Comparison of ENCODE assay signal across 16 mouse cellular contexts in genomic region chr10:115169410-115169809, GRCm38 (mm10). TPM values are rescaled to one million over a fixed set of nuclear protein-coding genes. Genes with fewer than 3 reads are reported as not detected.
DNase-seq lines count a peak whose midpoint lies in the region; ATAC-seq and TF ChIP-seq lines count a peak whose summit lies in the region.
"Had no signal": no experiment of that assay in that cellular context is flagged by ENCODE, and none has a peak within 500 bp of the region (broad histone marks: within the 10 kb centered on the region; RNA-seq: fewer than 3 reads in every experiment).

No protein-coding gene starts in this region.

- peak; percentile 78 for DNase-seq in midbrain, embryonic 11.5 days (ENCODE audit: low spot score, missing footprints)
- no peak for DNase-seq in midbrain, embryonic 10.5 days (ENCODE audit: low spot score)
- DNase-seq in gastrocnemius, adult 2 months: no peak
- no peak for DNase-seq in heart, postnatal 14 days
- DNase-seq in cerebellum, adult 18-20 months: no peak
- DNase-seq: cerebellum, adult 9-10 months; kidney, postnatal 14 days; layer of hippocampus, postnatal 36 days; lung, postnatal 36 days; thymus, postnatal 14 days had no signal

- H3K4me2 ChIP-seq in midbrain, embryonic 11.5 days: no peak overlapping the region
- H3K4me2 ChIP-seq in hindbrain, embryonic 12.5 days (replicated peaks): no peak overlapping the region
- H3K4me2 ChIP-seq in midbrain, embryonic 13.5 days (replicated peaks): 0 out of 2 replicates have a peak overlapping the region, but pooled peaks have one; percentile 3
- H3K4me2 ChIP-seq in neural tube, embryonic 15.5 days: no peak overlapping the region
- H3K4me2 ChIP-seq: heart, embryonic 12.5 days; liver, embryonic 15.5 days had no signal

- no peaks in the 10 kb centered on the region for H3K9me3 ChIP-seq in midbrain, embryonic 11.5 days (ENCODE audit: control insufficient read depth, low read length)
- H3K9me3 ChIP-seq in midbrain, embryonic 10.5 days (replicated peaks): no peaks in the 10 kb centered on the region
- no peaks in the 10 kb centered on the region for H3K9me3 ChIP-seq in hindbrain, embryonic 12.5 days (replicated peaks)
- no peaks in the 10 kb centered on the region for H3K9me3 ChIP-seq in midbrain, embryonic 13.5 days
- H3K9me3 ChIP-seq in neural tube, embryonic 15.5 days (replicated peaks): no peaks in the 10 kb centered on the region
- H3K9me3 ChIP-seq: heart, embryonic 12.5 days; liver, embryonic 15.5 days had no signal

- H3K9ac ChIP-seq in midbrain, embryonic 11.5 days (ENCODE audit: low read length): no peak overlapping the region
- no peak overlapping the region for H3K9ac ChIP-seq in hindbrain, embryonic 12.5 days
- H3K9ac ChIP-seq in midbrain, embryonic 13.5 days (replicated peaks): no peak overlapping the region
- no peak overlapping the region for H3K9ac ChIP-seq in neural tube, embryonic 15.5 days (replicated peaks)
- H3K9ac ChIP-seq: heart, embryonic 12.5 days; liver, embryonic 15.5 days had no signal

- WGBS in midbrain, embryonic 11.5 days: 35% methylated on average over 9 of the region's 9 CpGs
- 38% methylated on average over 9 of the region's 9 CpGs for WGBS in midbrain, embryonic 10.5 days
- 10% methylated on average over 9 of the region's 9 CpGs for WGBS in hindbrain, embryonic 12.5 days
- 24% methylated on average over 9 of the region's 9 CpGs for WGBS in midbrain, embryonic 13.5 days
- 14% methylated on average over 9 of the region's 9 CpGs for WGBS in neural tube, embryonic 15.5 days

- no peaks in the 10 kb centered on the region for H3K4me1 ChIP-seq in midbrain, embryonic 11.5 days (ENCODE audit: control insufficient read depth, insufficient read depth, low read length)
- H3K4me1 ChIP-seq in midbrain, embryonic 10.5 days: peaks cover 5% of the 10 kb centered on the region; the same call in 1 of the 2 replicates
- peaks cover 7% of the 10 kb centered on the region; the same call in 1 of the 2 replicates for H3K4me1 ChIP-seq in hindbrain, embryonic 12.5 days
- peaks cover 10% of the 10 kb centered on the region; the same call in 1 of the 2 replicates for H3K4me1 ChIP-seq in midbrain, embryonic 13.5 days (replicated peaks)
- H3K4me1 ChIP-seq in neural tube, embryonic 15.5 days: peaks cover 12% of the 10 kb centered on the region; the same call in 1 of the 2 replicates
- H3K4me1 ChIP-seq: liver, embryonic 15.5 days had no signal

- H3K27ac ChIP-seq in midbrain, embryonic 11.5 days (ENCODE audit: low read depth, low read length): no peak overlapping the region
- no peak overlapping the region for H3K27ac ChIP-seq in midbrain, embryonic 10.5 days (replicated peaks)
- H3K27ac ChIP-seq in hindbrain, embryonic 12.5 days: no peak overlapping the region
- no peak overlapping the region; the same call in 1 of the 2 replicates for H3K27ac ChIP-seq in midbrain, embryonic 13.5 days
- no peak overlapping the region for H3K27ac ChIP-seq in neural tube, embryonic 15.5 days (replicated peaks)
- no peak overlapping the region for H3K27ac ChIP-seq in gastrocnemius, adult 2 months
- H3K27ac ChIP-seq: liver, embryonic 15.5 days had no signal

- H3K27me3 ChIP-seq in midbrain, embryonic 11.5 days (ENCODE audit: control insufficient read depth, insufficient read depth, low read length): no peaks in the 10 kb centered on the region
- H3K27me3 ChIP-seq in midbrain, embryonic 10.5 days (ENCODE audit: low read depth, poor library complexity, severe bottlenecking): no peaks in the 10 kb centered on the region
- H3K27me3 ChIP-seq in hindbrain, embryonic 12.5 days: no peaks in the 10 kb centered on the region
- no peaks in the 10 kb centered on the region for H3K27me3 ChIP-seq in midbrain, embryonic 13.5 days
- H3K27me3 ChIP-seq in neural tube, embryonic 15.5 days (replicated peaks): no peaks in the 10 kb centered on the region
- H3K27me3 ChIP-seq: heart, embryonic 12.5 days; liver, embryonic 15.5 days had no signal

- H3K4me3 ChIP-seq in midbrain, embryonic 11.5 days (ENCODE audit: low read depth, low read length): no peak overlapping the region
- no peak overlapping the region for H3K4me3 ChIP-seq in midbrain, embryonic 10.5 days
- no peak overlapping the region for H3K4me3 ChIP-seq in hindbrain, embryonic 12.5 days
- H3K4me3 ChIP-seq in midbrain, embryonic 13.5 days (replicated peaks): no peak overlapping the region
- H3K4me3 ChIP-seq in neural tube, embryonic 15.5 days (replicated peaks): no peak overlapping the region
- H3K4me3 ChIP-seq in gastrocnemius, adult 2 months: no peak overlapping the region
- H3K4me3 ChIP-seq: heart, embryonic 12.5 days; liver, embryonic 15.5 days had no signal

- TF ChIP-seq CTCF in gastrocnemius, adult 2 months (IDR thresholded peaks at IDR 0.05): no peak

- intact Hi-C loops in gastrocnemius, adult 2 months (cut with DNase I): no loop called here
- intact Hi-C loops in heart, postnatal 14 days (cut with DNase I): no loop called here

- no peaks in the 10 kb centered on the region for H3K36me3 ChIP-seq in midbrain, embryonic 11.5 days (ENCODE audit: control insufficient read depth, insufficient read depth, low read length)
- no peaks in the 10 kb centered on the region for H3K36me3 ChIP-seq in midbrain, embryonic 10.5 days
- no peaks in the 10 kb centered on the region for H3K36me3 ChIP-seq in hindbrain, embryonic 12.5 days
- H3K36me3 ChIP-seq in midbrain, embryonic 13.5 days: no peaks in the 10 kb centered on the region
- H3K36me3 ChIP-seq in neural tube, embryonic 15.5 days: no peaks in the 10 kb centered on the region
- H3K36me3 ChIP-seq: heart, embryonic 12.5 days; liver, embryonic 15.5 days had no signal

- peak; percentile 66; the same call in 1 of the 2 replicates for ATAC-seq in midbrain, embryonic 11.5 days (ENCODE audit: low FRiP score)
- ATAC-seq in hindbrain, embryonic 12.5 days (ENCODE audit: low FRiP score): peak; percentile 74
- peak; percentile 70 for ATAC-seq in midbrain, embryonic 13.5 days
- peak; percentile 37 for ATAC-seq in neural tube, embryonic 15.5 days (ENCODE audit: low FRiP score)
- ATAC-seq: activated CD4-positive, CD25-positive, alpha-beta regulatory T cell, adult 4 months had no signal

RNA-seq across cellular contexts. Expression of gene Tph2, which starts 15.4 kb away (rescaled TPM):
- 0.36 and 0.91 TPM in 2 replicates for polyA plus RNA-seq in midbrain, embryonic 11.5 days (2014; fragmentation: Nextera tagmentation; extraction: Ambion mirVana)
- 0.07 and 0.16 TPM in 2 replicates for polyA plus RNA-seq in midbrain, embryonic 10.5 days (2016; fragmentation: Nextera tagmentation; extraction: Ambion mirVana)
- polyA plus RNA-seq in hindbrain, embryonic 12.5 days (2016; fragmentation: Nextera tagmentation; extraction: Ambion mirVana): 2.8 and 3.8 TPM in 2 replicates
- 2.2 and 7.8 TPM in 2 replicates for polyA plus RNA-seq in midbrain, embryonic 13.5 days (2015; fragmentation: Nextera tagmentation; extraction: Ambion mirVana)
- polyA plus RNA-seq in neural tube, embryonic 15.5 days (2015; fragmentation: Nextera tagmentation; extraction: Ambion mirVana): 0.46 and 2.3 TPM in 2 replicates
- not detected for total RNA-seq in gastrocnemius, adult 2 months (2021)
- total RNA-seq in heart, postnatal 14 days (2021): not detected
- polyA plus RNA-seq: activated CD4-positive, CD25-positive, alpha-beta regulatory T cell, adult 4 months; heart, embryonic 12.5 days; liver, embryonic 15.5 days had no signal
